Mouse (Mus musculus) olfactory bulb, adult 2 months (tissue): Measurements from ENCODE around the gene Chst14. TPM values are rescaled to one million over a fixed set of nuclear protein-coding genes. Genes with fewer than 3 reads are reported as not detected.

Experiments
- H3K27ac ChIP-seq: fragments of 200-500 bp; 2 replicates; pipeline ENCODE4 v1.5.1; 2012; ENCODE audit warnings: low read depth, low read length; ENCODE audit not compliant: insufficient read depth
- H3K4me1 ChIP-seq: fragments of 200-500 bp; 2 replicates; pipeline ENCODE4 v1.6.1; 2012; ENCODE audit warnings: low read length; ENCODE audit not compliant: control insufficient read depth, insufficient read depth
- H3K4me3 ChIP-seq: fragments of 200-500 bp; 2 replicates; pipeline ENCODE4 v1.5.1; 2012; ENCODE audit warnings: mild to moderate bottlenecking, low read depth, low read length, moderate library complexity; ENCODE audit not compliant: insufficient read depth
- CTCF ChIP-seq: fragments of 200-500 bp; IDR thresholded peaks from 2 replicates; pipeline ENCODE4 v1.5.1; 2012; ENCODE audit warnings: low read depth, mild to moderate bottlenecking, low read length, moderate library complexity; ENCODE audit not compliant: insufficient read depth
- POLR2A ChIP-seq: fragments of 200-500 bp; IDR thresholded peaks from 2 replicates; pipeline ENCODE4 v1.6.1; 2012; ENCODE audit warnings: mild to moderate bottlenecking, low read depth, low read length, moderate library complexity; ENCODE audit not compliant: insufficient read depth
- WGBS: fragments of 180-500 bp; shearing (Covaris S2); methylation state at CpG from one replicate; pipeline ENCODE4 v1.1.7; 2018; 5-methylcytosine and 5-hydroxymethylcytosine counted together
- polyA plus RNA-seq: library from polyadenylated mRNA; stranded (reverse); fragments of >200 nt; gene quantifications from 2 replicates; pipeline ENCODE4 v1.2.4, GENCODE M21; 2012; ENCODE audit warnings: low replicate concordance; ENCODE audit not compliant: missing spikeins, insufficient read depth, insufficient read length

Gene Chst14
- polyA plus RNA-seq, 1 experiment: not detected

DNA sequence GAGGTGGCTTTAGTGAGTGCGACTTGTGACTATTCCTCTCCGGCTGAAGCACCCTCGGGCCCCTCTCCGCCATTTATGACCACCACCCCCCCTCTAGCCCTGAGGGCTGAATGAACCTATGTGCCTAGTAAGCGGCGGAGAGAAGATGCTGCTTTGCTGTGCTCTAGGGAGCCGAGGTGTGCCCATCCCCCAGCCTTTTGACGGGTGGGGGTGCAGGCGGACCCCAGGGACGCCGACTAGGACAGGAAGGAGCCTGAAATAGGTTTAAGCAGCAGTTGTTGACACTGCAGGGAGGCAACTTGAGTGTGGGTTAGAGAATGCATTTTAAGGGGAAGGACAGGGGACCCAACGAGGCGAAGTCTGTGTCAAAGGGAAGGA lies 29.4 kb upstream of the Chst14 start:
- peaks cover 43% of the 10 kb centered on the region for H3K4me1 ChIP-seq
- no peak for TF ChIP-seq CTCF
- no peak for TF ChIP-seq POLR2A
- under 1% methylated on average over 13 of the region's 13 CpGs for WGBS
- H3K4me3 ChIP-seq: peak overlapping the region; percentile 58
- H3K27ac ChIP-seq: no peak overlapping the region

DNA sequence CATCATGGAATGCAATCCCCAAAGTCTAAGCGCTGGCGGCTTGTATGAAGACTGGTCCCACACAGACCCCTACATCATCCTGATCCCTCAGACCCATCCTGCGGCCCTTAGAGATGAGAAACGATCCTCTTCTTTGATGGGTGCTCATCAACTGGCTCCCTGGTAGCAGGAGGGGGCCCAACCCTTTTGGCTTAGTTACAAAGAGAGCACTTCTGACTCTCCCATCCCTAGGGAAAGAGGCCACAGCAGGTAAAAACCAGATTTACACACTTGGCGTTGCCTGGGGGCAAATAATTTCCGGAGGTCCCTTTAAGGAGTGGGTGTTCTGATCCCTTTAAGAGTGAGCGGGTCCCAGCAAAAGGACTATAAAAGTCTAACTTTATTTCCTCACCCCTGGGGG lies 28.9 kb upstream of the Chst14 start:
- no peak for TF ChIP-seq CTCF
- TF ChIP-seq POLR2A: no peak
- Histone ChIP-seq H3K4me3 (peak overlapping the region; percentile 58), H3K27ac (no peak overlapping the region), H3K4me1 (peaks cover 43% of the 10 kb centered on the region)
- 25% methylated on average over 7 of the region's 7 CpGs for WGBS

DNA sequence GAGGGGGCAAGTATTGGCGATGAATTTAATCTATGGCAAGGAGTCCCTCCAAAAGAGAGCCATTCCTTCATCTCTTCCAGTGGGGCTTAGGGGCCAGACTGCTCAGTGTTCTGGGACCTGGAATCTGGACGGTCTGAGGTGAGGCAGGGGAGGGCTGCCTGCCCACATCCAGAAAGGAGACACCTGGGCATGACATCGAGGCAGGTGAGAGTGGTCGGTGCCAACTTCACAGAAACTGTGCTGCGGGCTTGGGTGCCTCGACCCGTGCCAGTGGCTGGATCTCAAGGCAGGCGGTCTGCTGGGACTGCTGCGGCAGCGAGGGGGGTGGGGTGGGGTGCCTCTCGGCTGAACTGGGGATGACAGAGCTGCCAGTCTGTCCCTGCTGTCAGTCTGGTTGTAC lies 28.5 kb upstream of the Chst14 start:
- WGBS: 21% methylated on average over 11 of the region's 11 CpGs
- Histone ChIP-seq H3K4me3 (no peak overlapping the region), H3K4me1 (peaks cover 45% of the 10 kb centered on the region), H3K27ac (no peak overlapping the region)
- TF ChIP-seq CTCF (no peak), POLR2A (no peak)

DNA sequence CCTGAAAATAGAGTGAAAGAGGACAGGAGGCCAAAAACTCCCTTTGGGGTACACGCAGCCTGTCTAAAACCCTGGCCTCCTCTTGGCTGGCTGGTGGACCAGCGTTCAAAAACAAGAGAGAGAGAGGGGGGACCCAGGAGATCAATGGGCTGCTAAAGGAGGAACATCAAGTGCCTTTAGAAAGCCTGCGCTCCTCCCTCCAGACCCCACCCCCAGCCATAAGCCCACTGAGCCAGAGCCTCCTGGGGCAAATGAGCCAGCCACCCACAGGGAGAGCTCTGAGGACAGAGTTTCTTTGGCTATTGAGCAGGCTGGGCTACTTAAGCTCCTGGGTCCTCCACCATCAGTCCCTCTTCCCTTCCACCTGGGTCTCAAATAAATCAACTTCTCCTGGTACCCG lies 27.5 kb upstream of the Chst14 start:
- H3K4me1 ChIP-seq: peaks cover 52% of the 10 kb centered on the region
- H3K4me3 ChIP-seq: no peak overlapping the region
- TF ChIP-seq CTCF: no peak
- TF ChIP-seq POLR2A: no peak
- H3K27ac ChIP-seq: no peak overlapping the region
- WGBS: 54% methylated on average over 4 of the region's 4 CpGs

DNA sequence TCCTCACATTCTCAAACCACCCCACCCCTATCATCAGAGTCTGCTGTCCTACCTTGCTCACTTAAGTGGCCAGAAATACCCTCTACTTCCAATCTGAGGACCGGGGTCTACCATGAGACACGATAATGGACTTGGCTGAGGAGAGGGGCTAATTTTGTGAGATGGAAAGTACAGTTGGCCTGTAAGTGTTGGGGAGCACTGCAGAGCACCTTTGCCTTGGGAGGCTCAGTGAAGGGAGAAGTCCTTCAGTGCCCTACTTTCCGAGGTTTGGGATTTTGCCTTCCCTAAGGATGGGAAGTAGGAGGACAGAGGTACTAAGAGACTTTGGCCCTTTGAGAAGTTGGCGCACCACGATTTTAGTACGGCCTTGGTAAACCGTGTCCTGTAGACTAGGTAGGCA lies 27.0 kb upstream of the Chst14 start:
- Histone ChIP-seq H3K4me3 (no peak overlapping the region), H3K4me1 (peaks cover 57% of the 10 kb centered on the region), H3K27ac (no peak overlapping the region)
- TF ChIP-seq CTCF (no peak), POLR2A (no peak)
- 63% methylated on average over 7 of the region's 7 CpGs for WGBS

DNA sequence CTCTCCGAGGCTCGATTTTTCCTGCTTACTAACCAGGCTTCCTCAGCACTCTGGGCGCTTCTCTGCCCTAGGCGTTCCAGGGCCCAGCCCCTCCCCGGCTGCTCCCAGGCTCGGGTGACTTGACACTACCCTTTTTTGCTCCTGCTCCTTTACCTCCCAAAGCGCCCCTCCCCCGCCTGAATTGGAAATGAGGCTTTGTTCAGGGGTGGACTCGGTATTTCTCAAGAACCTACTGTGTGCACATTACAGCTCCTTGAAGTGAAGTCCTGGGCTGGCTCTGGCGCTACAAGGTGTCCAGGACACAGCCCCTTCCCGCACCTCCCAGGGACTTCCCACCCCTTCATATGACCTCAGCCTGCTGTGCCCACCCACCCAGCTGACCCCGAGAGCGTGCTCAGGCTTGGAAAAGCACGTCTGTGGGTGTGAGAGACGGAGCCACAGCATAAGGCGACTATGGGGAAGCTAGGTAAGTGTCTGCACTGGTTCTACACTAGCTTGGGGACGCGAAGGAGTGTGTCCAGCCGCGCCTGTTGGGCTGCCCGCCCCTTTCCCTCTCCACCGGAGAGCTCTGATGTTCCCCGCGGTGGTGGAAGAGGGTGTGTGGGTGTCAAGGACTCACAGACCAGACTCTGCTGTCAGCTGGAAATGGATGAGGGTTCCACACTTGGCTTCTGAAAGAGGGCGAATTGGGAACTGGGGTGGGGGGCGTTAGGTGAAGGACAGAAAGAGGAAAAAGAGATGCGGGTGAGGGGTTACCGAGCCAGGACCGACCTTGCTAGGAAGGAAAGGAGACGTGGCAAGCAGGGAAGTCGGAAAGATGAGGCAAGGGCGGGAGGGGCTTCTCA lies 26.1 kb upstream of the Chst14 start, which contains the start of gene Bahd1:
TSS of gene Bahd1 (plus strand) at position 397 of the 845 bp plus-strand sequence.
- no peak for TF ChIP-seq CTCF
- TF ChIP-seq POLR2A: no peak
- H3K4me1 ChIP-seq: peaks cover 60% of the 10 kb centered on the region
- peak within 1 kb of the TSS; percentile 52; the same call in 1 of the 2 replicates for H3K27ac ChIP-seq
- peak within 1 kb of the TSS; percentile 88 for H3K4me3 ChIP-seq
- 4% methylated on average over 32 of the region's 32 CpGs for WGBS

DNA sequence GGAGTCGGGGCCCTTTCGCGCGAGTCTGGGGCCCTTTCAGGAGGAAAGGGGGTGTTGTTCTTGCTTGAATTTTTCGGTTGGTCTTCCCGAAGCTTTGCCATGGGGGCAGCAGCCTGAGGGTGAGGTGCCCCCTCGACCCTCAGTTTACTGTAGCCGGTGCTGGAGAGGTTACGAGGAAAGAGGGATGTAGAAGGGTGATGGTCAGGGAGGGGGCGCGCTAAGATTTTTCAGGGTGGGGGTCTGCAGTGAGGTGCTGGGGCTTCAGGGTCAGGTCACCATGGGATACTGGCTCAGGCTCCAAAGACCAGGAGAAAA lies 25.5 kb upstream of the Chst14 start:
- Histone ChIP-seq H3K27ac (peak overlapping the region; percentile 52; the same call in 1 of the 2 replicates), H3K4me3 (peak overlapping the region; percentile 65), H3K4me1 (peaks cover 63% of the 10 kb centered on the region)
- TF ChIP-seq POLR2A: no peak
- TF ChIP-seq CTCF: no peak
- under 1% methylated on average over 11 of the region's 11 CpGs for WGBS

DNA sequence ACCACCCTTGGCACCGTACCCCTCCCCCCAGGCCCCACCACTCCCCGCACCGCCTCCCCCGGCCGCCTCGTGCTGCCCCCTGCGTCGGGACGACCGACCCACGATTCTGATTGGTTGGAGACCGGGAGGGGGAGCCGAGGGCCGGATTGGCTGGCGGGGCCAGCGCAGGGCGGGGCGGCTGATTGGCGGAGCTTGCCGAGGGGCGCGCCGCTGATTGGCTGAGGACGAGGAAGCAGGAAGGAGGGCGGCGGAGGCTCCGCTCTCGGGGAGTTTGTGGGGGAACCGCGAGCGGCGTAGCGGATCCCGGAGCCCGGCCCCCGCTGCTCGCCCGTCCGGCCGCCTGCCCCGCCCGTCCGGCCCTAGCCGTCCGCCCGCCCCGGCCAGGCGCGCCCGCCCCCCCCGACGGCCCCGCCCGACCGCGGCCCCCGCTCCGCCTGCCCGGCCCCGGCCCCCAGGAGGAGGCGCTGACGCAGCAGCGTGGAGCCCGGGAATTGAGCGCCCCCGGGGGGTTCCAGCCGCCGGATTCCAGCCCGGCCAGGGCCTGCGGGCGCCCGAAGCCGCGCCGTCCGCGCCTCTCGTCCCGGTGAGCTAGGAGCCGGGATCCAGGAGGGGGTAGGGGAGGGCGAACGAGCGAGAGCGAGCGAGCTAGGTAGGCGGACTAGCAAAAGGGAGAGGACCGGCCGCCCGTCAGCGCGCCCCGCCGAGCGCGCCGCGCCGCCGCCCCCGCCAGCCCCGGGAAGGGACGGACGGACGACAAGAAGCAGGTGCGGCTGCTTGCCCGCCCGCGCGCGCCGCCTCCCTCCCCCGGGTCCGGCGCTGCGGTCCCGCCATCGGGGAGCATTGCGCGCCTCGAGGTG lies 24.9 kb upstream of the Chst14 start:
- TF ChIP-seq POLR2A (peak; percentile 46; the same call in 1 of the 2 replicates), CTCF (no peak)
- Histone ChIP-seq H3K4me3 (peak overlapping the region; percentile 88), H3K27ac (peak overlapping the region; percentile 72), H3K4me1 (peaks cover 60% of the 10 kb centered on the region)
- WGBS: under 1% methylated on average over 111 of the region's 120 CpGs
